Mouse (Mus musculus) brain, embryonic 14.5 days (tissue): ENCODE results near the gene Ccdc125.

ENCODE experiments used
- CTCF ChIP-seq: fragments of 200-500 bp; IDR thresholded peaks from 2 replicates; pipeline ENCODE4 v1.5.1; 2012; ENCODE audit warnings: inconsistent platforms, mild to moderate bottlenecking, moderate library complexity, borderline replicate concordance; ENCODE audit not compliant: insufficient read depth, insufficient read length; ENCODE audit errors: extremely low read depth
- POLR2A ChIP-seq: fragments of 200-500 bp; IDR thresholded peaks from 2 replicates; pipeline ENCODE4 v1.6.1; 2012; ENCODE audit warnings: mild to moderate bottlenecking, inconsistent platforms, borderline replicate concordance; ENCODE audit not compliant: poor library complexity, insufficient read depth, insufficient read length, severe bottlenecking; ENCODE audit errors: extremely low read depth

DNA sequence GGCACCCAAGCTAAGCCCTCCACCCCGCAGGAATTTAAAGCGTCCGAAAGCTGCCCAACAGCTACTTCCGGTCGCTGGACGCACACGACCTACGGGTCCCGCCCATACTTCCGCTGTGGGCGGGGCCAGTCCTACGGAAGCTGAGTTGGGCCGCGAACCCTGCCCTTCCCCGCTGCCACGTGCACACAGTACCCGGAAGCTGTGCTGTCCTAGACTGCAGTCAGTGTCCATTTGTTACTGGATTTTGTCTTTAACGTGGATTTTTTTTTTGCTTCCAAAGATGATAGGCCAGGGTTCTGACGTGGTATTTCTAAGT is 61.3 kb downstream of the Ccdc125 start, which contains the start of gene Cdk7:
- TF ChIP-seq CTCF (no peak), POLR2A (0 out of 2 replicates have a peak, but pooled peaks have one; percentile 5)
